In the genomic region with DNA sequence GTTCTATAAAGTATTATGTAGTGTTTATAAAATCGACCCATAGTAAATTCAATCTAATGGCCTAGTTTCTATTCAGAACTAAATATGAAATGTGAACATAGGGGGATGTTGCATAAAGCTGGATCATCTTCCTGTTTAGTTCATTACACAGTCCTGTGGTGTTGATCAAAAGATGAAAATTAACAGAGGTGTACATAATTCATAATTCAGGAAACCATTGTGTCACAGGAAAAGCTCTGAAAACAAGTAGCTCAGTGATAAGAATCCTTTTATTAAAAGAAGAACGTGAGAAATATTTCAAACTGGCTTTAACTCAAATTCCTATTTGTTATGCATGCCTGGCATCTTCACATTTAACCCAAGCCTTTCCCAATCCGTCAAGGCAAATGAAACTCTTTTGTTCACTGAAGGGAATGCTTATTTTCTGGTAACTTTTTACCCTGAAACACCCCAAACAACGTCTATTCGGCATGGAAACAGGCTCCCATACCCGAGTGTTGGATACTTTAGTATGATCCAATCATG, we compare ENCODE assay signal across 10 mouse cellular contexts.
DNase-seq lines count a peak whose midpoint lies in the region; ATAC-seq lines count a peak whose summit lies in the region.
"Had no signal": no experiment of that assay in that cellular context is flagged by ENCODE, and none has a peak within 500 bp of the region (broad histone marks: within the 10 kb centered on the region; RNA-seq: fewer than 3 reads in every experiment).

No protein-coding gene starts in this region.

- WGBS in heart, embryonic 11.5 days (ENCODE audit: insufficient replicate concordance): 44% methylated on average over 6 of the region's 6 CpGs
- 50% methylated on average over 6 of the region's 6 CpGs for WGBS in liver, embryonic 12.5 days (ENCODE audit: insufficient replicate concordance)
- 71% methylated on average over 6 of the region's 6 CpGs for WGBS in liver, embryonic 11.5 days
- 54% methylated on average over 6 of the region's 6 CpGs for WGBS in embryonic facial prominence, embryonic 14.5 days
- 23% methylated on average over 6 of the region's 6 CpGs for WGBS in midbrain, embryonic 16.5 days

- no peak for DNase-seq in heart, postnatal 25 days (ENCODE audit: low spot score)
- DNase-seq in liver, embryonic 11.5 days (ENCODE audit: low spot score): no peak
- peak; percentile 43 for DNase-seq in embryonic facial prominence, embryonic 14.5 days (ENCODE audit: low spot score)
- no peak for DNase-seq in layer of hippocampus, postnatal 14 days (ENCODE audit: low spot score in 2 of 2)
- DNase-seq: thymus, postnatal 36 days had no signal

- H3K4me3 ChIP-seq in heart, embryonic 11.5 days (ENCODE audit: low read depth, low read length): no peak overlapping the region
- no peak overlapping the region for H3K4me3 ChIP-seq in liver, embryonic 12.5 days
- no peak overlapping the region for H3K4me3 ChIP-seq in liver, embryonic 11.5 days (ENCODE audit: low read depth, low read length)
- no peak overlapping the region for H3K4me3 ChIP-seq in embryonic facial prominence, embryonic 14.5 days (ENCODE audit: low read depth, low read length)
- H3K4me3 ChIP-seq in midbrain, embryonic 16.5 days (ENCODE audit: low read depth, low read length): no peak overlapping the region
- H3K4me3 ChIP-seq: limb, embryonic 12.5 days had no signal

- H3K9me3 ChIP-seq in heart, embryonic 11.5 days (replicated peaks; ENCODE audit: control insufficient read depth, low read length): no peaks in the 10 kb centered on the region
- no peaks in the 10 kb centered on the region for H3K9me3 ChIP-seq in liver, embryonic 12.5 days (replicated peaks)
- H3K9me3 ChIP-seq in liver, embryonic 11.5 days (ENCODE audit: control insufficient read depth, low read length): no peaks in the 10 kb centered on the region
- H3K9me3 ChIP-seq in embryonic facial prominence, embryonic 14.5 days (ENCODE audit: control insufficient read depth, low read length): no peaks in the 10 kb centered on the region
- H3K9me3 ChIP-seq in midbrain, embryonic 16.5 days (replicated peaks; ENCODE audit: control insufficient read depth, low read length, poor library complexity, severe bottlenecking): no peaks in the 10 kb centered on the region
- H3K9me3 ChIP-seq: limb, embryonic 12.5 days had no signal

- H3K4me2 ChIP-seq in heart, embryonic 11.5 days: peak overlapping the region; percentile 54
- H3K4me2 ChIP-seq in liver, embryonic 12.5 days: peak overlapping the region; percentile 10; the same call in 1 of the 2 replicates
- H3K4me2 ChIP-seq in liver, embryonic 11.5 days: no peak overlapping the region
- peak overlapping the region; percentile 25; the same call in 1 of the 2 replicates for H3K4me2 ChIP-seq in embryonic facial prominence, embryonic 14.5 days (ENCODE audit: low read depth, low read length)
- no peak overlapping the region; the same call in 1 of the 2 replicates for H3K4me2 ChIP-seq in midbrain, embryonic 16.5 days (ENCODE audit: low read length)
- H3K4me2 ChIP-seq: limb, embryonic 12.5 days had no signal

- intact Hi-C loops in heart, postnatal 25 days (cut with DNase I): loop anchor here (2.0 to 5.0 kb wide), 2 partner anchors 17 to 35 kb away; no protein-coding TSS in a partner anchor

- no peaks in the 10 kb centered on the region for H3K27me3 ChIP-seq in heart, embryonic 11.5 days (ENCODE audit: control insufficient read depth, insufficient read depth, low read length)
- no peaks in the 10 kb centered on the region for H3K27me3 ChIP-seq in liver, embryonic 12.5 days (replicated peaks)
- no peaks in the 10 kb centered on the region for H3K27me3 ChIP-seq in liver, embryonic 11.5 days (replicated peaks; ENCODE audit: control insufficient read depth, insufficient read depth, low read length)
- no peaks in the 10 kb centered on the region for H3K27me3 ChIP-seq in embryonic facial prominence, embryonic 14.5 days (replicated peaks; ENCODE audit: control insufficient read depth, insufficient read depth, low read length)
- no peaks in the 10 kb centered on the region for H3K27me3 ChIP-seq in midbrain, embryonic 16.5 days (ENCODE audit: control insufficient read depth, insufficient read depth, low read depth, low read length)
- H3K27me3 ChIP-seq: limb, embryonic 12.5 days had no signal

- peaks cover 25% of the 10 kb centered on the region for H3K4me1 ChIP-seq in heart, embryonic 11.5 days (ENCODE audit: control insufficient read depth, insufficient read depth, low read length)
- H3K4me1 ChIP-seq in liver, embryonic 12.5 days: peaks cover 22% of the 10 kb centered on the region
- no peaks in the 10 kb centered on the region for H3K4me1 ChIP-seq in liver, embryonic 11.5 days (replicated peaks; ENCODE audit: control insufficient read depth, insufficient read depth, low read length)
- peaks cover 12% of the 10 kb centered on the region for H3K4me1 ChIP-seq in embryonic facial prominence, embryonic 14.5 days (ENCODE audit: control insufficient read depth, insufficient read depth, low read length)
- H3K4me1 ChIP-seq in midbrain, embryonic 16.5 days (ENCODE audit: control insufficient read depth, insufficient read depth, low read length): peaks cover 16% of the 10 kb centered on the region
- H3K4me1 ChIP-seq: limb, embryonic 12.5 days had no signal

- H3K27ac ChIP-seq in heart, embryonic 11.5 days (ENCODE audit: low read depth, low read length): peak overlapping the region; percentile 87
- no peak overlapping the region for H3K27ac ChIP-seq in liver, embryonic 12.5 days
- no peak overlapping the region for H3K27ac ChIP-seq in liver, embryonic 11.5 days (ENCODE audit: low read depth, low read length)
- H3K27ac ChIP-seq in embryonic facial prominence, embryonic 14.5 days (replicated peaks; ENCODE audit: low read depth, low read length): peak overlapping the region; percentile 40; the same call in 1 of the 2 replicates
- H3K27ac ChIP-seq in midbrain, embryonic 16.5 days (ENCODE audit: low read length): 0 out of 2 replicates have a peak overlapping the region, but pooled peaks have one; percentile 2
- H3K27ac ChIP-seq: limb, embryonic 12.5 days had no signal

- H3K9ac ChIP-seq in heart, embryonic 11.5 days (ENCODE audit: low read depth, low read length): no peak overlapping the region
- H3K9ac ChIP-seq in liver, embryonic 12.5 days: no peak overlapping the region
- no peak overlapping the region for H3K9ac ChIP-seq in liver, embryonic 11.5 days (ENCODE audit: low read depth, low read length)
- H3K9ac ChIP-seq in embryonic facial prominence, embryonic 14.5 days (ENCODE audit: low read depth, low read length): no peak overlapping the region
- H3K9ac ChIP-seq in midbrain, embryonic 16.5 days (ENCODE audit: low read depth, low read length): no peak overlapping the region
- H3K9ac ChIP-seq: limb, embryonic 12.5 days had no signal

- ATAC-seq in heart, embryonic 11.5 days (replicated peaks; ENCODE audit: insufficient number of reproducible peaks, low FRiP score, low TSS enrichment): no peak
- no peak for ATAC-seq in liver, embryonic 12.5 days
- ATAC-seq in liver, embryonic 11.5 days (replicated peaks; ENCODE audit: low FRiP score): no peak
- ATAC-seq in embryonic facial prominence, embryonic 14.5 days (ENCODE audit: low read depth): no peak
- no peak for ATAC-seq in midbrain, embryonic 16.5 days
- ATAC-seq in frontal cortex, adult (ENCODE audit: low TSS enrichment): no peak

- no peaks in the 10 kb centered on the region for H3K36me3 ChIP-seq in heart, embryonic 11.5 days (ENCODE audit: control insufficient read depth, insufficient read depth, low read length)
- H3K36me3 ChIP-seq in liver, embryonic 12.5 days: no peaks in the 10 kb centered on the region
- H3K36me3 ChIP-seq in liver, embryonic 11.5 days (ENCODE audit: control insufficient read depth, insufficient read depth, low read length): no peaks in the 10 kb centered on the region
- no peaks in the 10 kb centered on the region for H3K36me3 ChIP-seq in embryonic facial prominence, embryonic 14.5 days (ENCODE audit: control insufficient read depth, insufficient read depth, low read length)
- no peaks in the 10 kb centered on the region for H3K36me3 ChIP-seq in midbrain, embryonic 16.5 days (ENCODE audit: control insufficient read depth, insufficient read depth, low read length)
- H3K36me3 ChIP-seq: limb, embryonic 12.5 days had no signal

Comparison
In these comparisons a context has a peak if more than half of its experiments do, and no peak if none do; other contexts are left out.
1. H3K4me2 ChIP-seq: peak in heart, embryonic 11.5 days (single experiment), liver, embryonic 12.5 days (single experiment) and embryonic facial prominence, embryonic 14.5 days (single experiment); none in liver, embryonic 11.5 days (single experiment) and midbrain, embryonic 16.5 days (single experiment).
2. H3K27ac ChIP-seq: peak in heart, embryonic 11.5 days (single experiment), embryonic facial prominence, embryonic 14.5 days (single experiment) and midbrain, embryonic 16.5 days (single experiment); none in liver, embryonic 12.5 days (single experiment) and liver, embryonic 11.5 days (single experiment).